Mouse (Mus musculus) left cerebral cortex, postnatal 4 days (tissue): Measurements from ENCODE around the gene Hsd17b11. TPM values are rescaled to one million over a fixed set of nuclear protein-coding genes. Genes with fewer than 3 reads are reported as not detected.
A peak's percentile ranks its signal among the peaks of the same experiment; 100 is the strongest.
"Not testable (repeated sequence)": the region's sequence is repeated elsewhere in the genome, so short reads cannot be mapped to it uniquely, and the experiment has no call there.

ENCODE experiments used
- DNase-seq: peaks from one replicate; pipeline ENCODE4 v3.0.0-alpha.2; 2022
- intact Hi-C: fragments of 180-260 bp; cut with DNase I; formaldehyde crosslinking; loops from one replicate; pipeline ENCODE4 v1.15.1; 2025
- microRNA-seq: library from miRNA; unstranded; fragments of <30 nt; microRNA quantifications from one replicate; pipeline ENCODE4 v1.2.0, GENCODE M21; 2022
- total RNA-seq, 2 experiments: library from RNA; stranded (reverse); gene quantifications; 2 replicates each; pipeline ENCODE4 v1.2.3; 2021

Hsd17b11 gene
- total RNA-seq, 2 experiments from 2014 or later, result 20.2 to 22.6 TPM

DNA sequence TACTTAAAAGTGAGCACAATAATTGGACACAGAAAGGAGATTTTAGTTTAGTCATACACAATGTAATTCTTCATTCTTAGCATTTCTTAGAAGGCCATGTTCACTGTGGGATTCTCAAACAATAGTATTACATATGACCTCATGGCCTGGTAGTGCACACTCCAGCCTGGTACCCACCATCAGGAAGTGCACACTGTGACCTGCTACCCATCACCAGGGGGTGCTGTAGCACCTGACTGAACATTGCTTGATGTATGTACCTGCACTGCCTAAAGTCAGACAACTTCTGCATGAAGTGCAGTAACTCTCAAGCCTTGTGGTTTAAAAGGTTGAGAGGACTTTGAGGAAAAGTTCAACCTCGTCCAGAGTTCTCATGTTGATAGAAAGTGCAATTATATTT is 28.1 kb downstream of the Hsd17b11 start:
- intact Hi-C loops, result loop anchor here (10.0 kb wide), 1 partner anchor 341 kb away; no protein-coding TSS in a partner anchor
- DNase-seq, result no peak

GRCm38 (mm10) chr5:103992831-103993230 is 28.9 kb downstream of the Hsd17b11 start:
- intact Hi-C loops, result loop anchor here (10.0 kb wide), 1 partner anchor 342 kb away; no protein-coding TSS in a partner anchor
- DNase-seq, result no peak

GRCm38 (mm10) chr5:103980705-103981560 is 40.8 kb downstream of the Hsd17b11 start:
- no peak for DNase-seq
- intact Hi-C loops, result no loop called here

DNA sequence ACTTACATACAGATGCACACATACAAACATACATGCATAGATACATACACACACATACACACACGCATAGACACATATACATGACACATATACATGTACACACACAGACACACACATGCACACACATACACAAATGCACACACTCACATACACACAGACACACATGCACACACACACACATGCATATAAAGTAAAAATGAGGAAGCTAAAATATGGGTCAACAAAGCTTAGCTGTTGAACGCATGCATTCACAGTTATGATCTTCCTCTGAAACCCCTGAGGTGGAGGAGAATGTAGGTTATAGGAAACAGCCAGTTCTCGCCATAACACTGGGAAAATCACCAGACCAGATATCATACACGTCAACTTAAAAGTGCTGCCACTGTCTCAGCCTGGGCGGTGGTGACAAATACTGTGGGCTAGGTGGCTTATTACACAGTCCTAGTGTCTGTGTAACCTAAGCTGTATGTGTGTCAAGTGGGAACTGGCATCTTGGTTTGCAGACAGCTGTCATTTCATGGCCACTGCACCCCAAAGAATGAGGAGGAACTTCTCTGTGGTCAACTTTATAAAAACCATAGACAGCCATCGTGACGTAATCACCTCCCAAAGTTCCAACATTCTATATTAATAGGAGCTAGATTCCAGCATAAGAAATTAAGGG is 43.7 kb downstream of the Hsd17b11 start:
- intact Hi-C loops, result no loop called here
- no peak for DNase-seq

DNA sequence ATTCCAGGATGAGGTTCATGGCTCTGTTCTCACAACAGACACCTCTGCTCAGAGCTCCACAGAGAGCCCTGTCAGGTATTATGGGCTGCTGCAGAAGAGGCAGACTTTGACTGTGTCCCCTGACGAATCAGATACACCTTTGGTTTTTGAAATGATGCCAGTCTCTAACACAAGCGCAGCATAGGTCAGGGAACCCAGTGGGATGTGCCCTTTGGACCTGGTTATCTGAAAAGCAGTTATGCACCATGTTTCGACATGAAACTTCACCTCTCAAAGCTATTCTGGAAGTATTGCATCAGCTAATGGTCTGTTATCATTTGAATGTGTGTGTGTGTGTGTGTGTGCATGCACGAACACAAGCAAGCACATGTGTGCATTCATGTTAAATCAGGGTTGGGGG is 44.4 kb downstream of the Hsd17b11 start, which contains the start of gene Hsd17b13:
Hsd17b13 (minus strand) TSS at position 114 of the 400 bp plus-strand sequence.
- intact Hi-C loops, result no loop called here
- no peak for DNase-seq

DNA sequence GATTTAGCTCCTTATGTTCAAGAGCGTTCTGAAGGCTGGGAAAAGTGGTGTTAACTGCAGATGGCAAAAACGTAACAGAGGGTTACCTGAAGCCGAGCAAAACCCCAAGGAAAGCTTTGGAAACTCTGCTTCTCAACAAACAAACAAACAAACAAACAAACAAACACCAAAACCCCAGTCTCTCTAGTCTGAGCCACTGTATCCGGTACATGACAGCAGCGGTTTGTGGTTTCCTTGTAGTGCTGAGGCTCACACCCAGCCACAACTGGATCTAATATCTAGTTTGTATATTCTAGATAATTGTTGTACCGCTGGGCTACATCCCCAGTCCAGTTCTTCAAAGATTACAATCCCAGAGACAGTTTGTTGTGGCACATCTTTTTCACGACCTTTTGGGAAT is 46.0 kb downstream of the Hsd17b11 start:
- intact Hi-C loops, result no loop called here
- DNase-seq, result no peak

GRCm38 (mm10) chr5:103972801-103973200 is 48.9 kb downstream of the Hsd17b11 start:
- intact Hi-C loops, result no loop called here

GRCm38 (mm10) chr5:103972379-103972778 is 49.3 kb downstream of the Hsd17b11 start:
- intact Hi-C loops, result no loop called here
- no peak for DNase-seq

More at GRCm38 (mm10) chr5:103972801-103973200, 48.9 kb downstream of the Hsd17b11 start:
- DNase-seq, result no peak

- intact Hi-C loops, result no loop called here
- no peak for DNase-seq
Observed at GRCm38 (mm10) chr5:103971051-103971450, 50.7 kb downstream of the Hsd17b11 start.

DNA sequence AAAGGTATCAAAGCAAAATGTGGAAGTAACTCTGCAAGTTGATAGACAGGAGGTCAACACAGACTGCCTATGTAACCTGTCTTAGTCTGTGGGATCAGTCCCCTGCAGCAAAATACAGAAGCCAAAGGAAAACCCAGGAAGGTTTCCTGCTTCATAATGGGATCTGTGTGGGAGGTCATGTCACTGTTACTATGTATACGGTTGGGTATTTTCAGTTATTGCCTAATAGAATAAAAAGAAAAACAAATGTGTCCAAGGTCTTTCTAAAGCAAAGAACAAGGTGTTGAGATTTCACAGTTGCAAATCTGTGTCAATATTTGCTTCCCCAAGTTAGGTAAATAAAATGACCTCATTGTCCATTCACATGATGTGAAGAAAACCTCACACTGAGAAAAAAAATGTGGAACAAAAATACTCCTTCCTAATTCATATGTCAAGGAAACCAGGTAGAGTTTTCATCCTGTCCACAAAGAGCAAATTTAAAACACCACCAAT is 58.7 kb downstream of the Hsd17b11 start:
- no peak for DNase-seq
- intact Hi-C loops, result no loop called here

DNA sequence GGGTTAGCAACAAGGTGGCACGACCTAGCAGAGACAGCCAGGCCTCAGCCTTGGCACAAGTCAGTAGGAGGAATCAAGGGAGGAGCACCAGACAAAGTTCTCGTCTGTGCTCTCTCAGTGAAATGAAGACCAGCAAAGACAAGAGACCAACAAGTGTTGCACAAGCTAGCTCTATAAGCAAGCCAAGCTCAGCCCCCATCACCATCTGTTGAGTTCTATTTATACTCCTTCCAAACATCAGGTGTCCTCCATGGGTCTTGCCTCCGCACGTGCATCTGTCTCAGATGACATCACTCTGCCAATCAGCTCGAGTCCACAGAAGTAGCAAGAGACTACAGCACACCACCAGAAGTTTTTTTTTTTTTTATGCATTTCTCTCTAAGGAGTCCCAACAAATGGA is 67.1 kb downstream of the Hsd17b11 start:
- intact Hi-C loops, result no loop called here
- peak; percentile 36 for DNase-seq

DNA sequence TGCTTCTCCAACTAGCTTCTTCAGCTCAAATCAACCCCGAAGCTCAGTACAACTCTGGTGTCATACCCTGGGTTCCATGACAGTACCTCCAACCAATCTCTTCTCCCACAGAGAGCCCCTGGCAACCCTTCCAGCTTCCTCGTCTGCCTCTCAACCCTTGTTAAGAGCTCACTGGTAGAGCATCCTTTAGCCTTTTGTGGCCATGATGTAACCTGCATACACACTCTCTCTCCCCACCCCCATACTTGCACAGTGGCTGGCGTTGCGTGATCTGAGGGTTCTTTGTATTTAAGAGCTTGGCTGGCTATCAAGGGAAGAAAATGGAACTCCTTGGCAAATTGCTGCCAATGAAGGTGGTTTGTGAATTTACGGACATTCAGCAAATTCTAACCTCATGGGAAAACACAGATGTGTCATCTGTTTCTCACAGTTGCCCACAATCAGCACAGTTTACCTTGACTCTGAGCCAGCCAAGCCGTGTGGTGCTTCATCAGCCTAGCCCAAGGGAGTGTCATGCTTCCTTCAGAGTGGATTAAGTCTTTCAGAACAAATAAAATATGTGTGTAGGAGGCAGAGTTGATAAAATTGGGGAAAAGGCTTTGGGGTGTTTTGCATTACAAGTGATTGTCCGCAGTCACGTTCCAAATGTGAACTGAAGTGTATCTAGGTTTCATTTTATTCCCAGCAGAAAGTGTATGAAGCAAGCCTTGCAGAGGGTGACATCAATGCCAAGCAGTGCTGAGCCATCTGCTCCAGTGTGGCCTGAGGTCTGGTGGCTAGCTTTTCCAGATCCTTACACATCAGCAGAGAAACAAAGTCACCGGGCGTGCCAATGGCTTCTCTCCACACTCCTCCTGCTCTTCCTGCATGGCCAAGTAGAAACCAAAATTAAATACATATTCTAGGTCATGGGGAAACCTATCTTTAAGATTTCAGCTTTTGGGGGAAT is 68.3 kb downstream of the Hsd17b11 start:
- peak; percentile 61 for DNase-seq
- intact Hi-C loops, result no loop called here

GRCm38 (mm10) chr5:103950138-103950537 is 71.6 kb downstream of the Hsd17b11 start:
- DNase-seq, intact Hi-C loops: not testable (repeated sequence)

DNA sequence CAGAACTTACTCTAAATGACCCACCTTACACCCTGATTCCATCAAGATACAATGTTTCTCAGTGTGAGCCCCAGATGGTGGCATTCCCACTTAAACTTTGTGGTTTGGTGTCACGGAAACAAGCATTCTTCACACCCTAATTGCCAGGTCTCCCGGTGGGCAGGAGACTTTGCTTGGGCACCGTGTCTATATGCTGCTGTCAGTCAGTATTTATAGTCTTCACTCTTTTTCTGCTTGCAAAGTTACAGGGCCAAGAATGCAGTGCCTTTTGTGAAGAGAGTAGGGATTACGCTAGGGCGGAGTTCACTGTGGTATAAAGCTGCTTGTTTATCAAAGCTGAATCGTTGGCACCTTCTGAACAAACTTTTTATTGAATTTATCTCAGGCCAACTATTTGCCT is 78.5 kb downstream of the Hsd17b11 start:
- intact Hi-C loops, result no loop called here
- no peak for DNase-seq

DNA sequence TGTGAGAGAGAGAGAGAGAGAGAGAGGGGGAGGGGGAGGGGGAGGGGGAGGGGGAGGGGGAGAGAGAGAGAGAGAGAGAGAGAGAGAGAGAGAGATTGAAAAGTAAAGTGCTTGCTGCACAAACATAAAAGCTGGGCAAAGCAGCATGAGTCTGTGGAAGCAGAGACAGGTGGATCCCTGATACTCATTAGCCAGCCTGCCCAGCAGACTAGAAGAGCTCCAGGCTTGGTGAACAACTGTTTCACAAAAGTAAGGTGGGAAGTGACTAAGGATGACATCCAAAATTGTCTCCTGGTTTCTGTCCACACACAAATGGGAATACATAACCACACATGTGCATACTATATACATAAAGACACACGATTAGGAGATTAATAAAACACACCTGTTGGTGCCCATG is 81.9 kb downstream of the Hsd17b11 start:
- intact Hi-C loops, result no loop called here
- DNase-seq, result no peak

Small RNA genes lying within 50 kb of the gene (microRNA-seq; reads per million reads assigned to microRNA genes)
- gene Mir5619, result not detected

Other genes with a start within 250 kb of the Hsd17b11 start
- gene Klhl8, start 110.7 kb downstream of the Hsd17b11 start, total RNA-seq, result 10 to 100 TPM; 46.0 to 46.4 TPM
- not detected for gene Hsd17b13, start 44.5 kb downstream of the Hsd17b11 start, total RNA-seq
- gene Nudt9, start 24.4 kb upstream of the Hsd17b11 start, total RNA-seq, result 10 to 100 TPM; 43.9 to 46.7 TPM
- gene Gm17660, start 55.7 kb upstream of the Hsd17b11 start, total RNA-seq, result not detected
- gene Sparcl1, start 91.8 kb upstream of the Hsd17b11 start, total RNA-seq, result 100 to 1,000 TPM; 465 to 498 TPM
- not detected for gene Dspp, start 148.8 kb upstream of the Hsd17b11 start, total RNA-seq
- gene Dmp1, start 180.7 kb upstream of the Hsd17b11 start, total RNA-seq, result under 1 TPM; 0.18 to 0.36 TPM